ENCODE assay signal across 15 mouse cellular contexts in the genomic region with DNA sequence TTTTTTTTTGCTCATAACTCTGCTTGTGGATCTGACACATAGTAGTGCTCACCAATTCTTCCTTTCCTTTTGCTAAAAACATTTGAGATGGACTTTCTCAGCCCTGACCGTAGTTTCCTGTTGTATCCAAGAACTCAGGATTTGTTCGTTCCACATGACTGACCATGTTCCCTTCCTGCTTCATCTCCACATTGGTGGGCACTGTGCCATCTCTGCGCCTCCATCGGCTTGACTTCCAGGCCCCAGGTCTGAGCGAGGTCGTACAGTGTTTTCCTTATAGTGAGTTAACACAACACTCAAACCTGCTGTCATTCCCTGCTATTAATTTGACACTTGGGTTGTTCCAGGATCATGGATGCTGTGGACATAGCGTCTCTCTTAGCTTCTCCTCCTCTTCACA.
DNase-seq lines count a peak whose midpoint lies in the region.
"Had no signal": no experiment of that assay in that cellular context is flagged by ENCODE, and none has a peak within 500 bp of the region (broad histone marks: within the 10 kb centered on the region; RNA-seq: fewer than 3 reads in every experiment).

No protein-coding gene starts in this region.

- intact Hi-C loops in left cerebral cortex, postnatal 4 days (cut with DNase I): no loop called here
- intact Hi-C loops in left cerebral cortex, postnatal 25 days (cut with DNase I): no loop called here

- peak; percentile 33 for DNase-seq in adrenal gland, postnatal 14 days
- DNase-seq in adrenal gland, postnatal 10 days: no peak
- DNase-seq in cerebellum, postnatal 36 days: peak; percentile 37 to 41
- DNase-seq in cerebellum, adult 9-11 months: no peak
- peak; percentile 80 for DNase-seq in left cerebral cortex, postnatal 4 days
- DNase-seq in left cerebral cortex, postnatal 25 days (ENCODE audit: low spot score in 2 of 2): no peak
- no peak for DNase-seq in lung, postnatal 36 days
- no peak for DNase-seq in natural killer cell, adult 2 months (ENCODE audit: low spot score in 2 of 2)
- DNase-seq: adrenal gland, adult 8-10 months; forebrain, postnatal 0 days; gastrocnemius, postnatal 14 days; heart, adult 11 months; layer of hippocampus, adult 9-11 months; thymus, adult 18-20 months; thymus, postnatal 36 days had no signal

Comparison
In these comparisons a context has a peak if more than half of its experiments do, and no peak if none do; other contexts are left out.
1. DNase-seq: peak in adrenal gland, postnatal 14 days (single experiment), cerebellum, postnatal 36 days (2 of 2) and left cerebral cortex, postnatal 4 days (single experiment); none in adrenal gland, postnatal 10 days (single experiment), cerebellum, adult 9-11 months (single experiment), left cerebral cortex, postnatal 25 days (0 of 2), lung, postnatal 36 days (single experiment) and natural killer cell, adult 2 months (0 of 2).